Mouse (Mus musculus): ENCODE data around the gene Adamts4.
"Not testable (repeated sequence)": the region's sequence is repeated elsewhere in the genome, so short reads cannot be mapped to it uniquely, and the experiment has no call there.

The Adamts4 gene

GRCm38 (mm10) chr1:171231844-171232243 is 18.4 kb upstream of the Adamts4 start:
- peak; percentile 82 for DNase-seq

GRCm38 (mm10) chr1:171232348-171232747 is 17.9 kb upstream of the Adamts4 start:
- DNase-seq = peak; percentile 87

GRCm38 (mm10) chr1:171232800-171233730 is 17.2 kb upstream of the Adamts4 start:
- DNase-seq = no peak

DNA sequence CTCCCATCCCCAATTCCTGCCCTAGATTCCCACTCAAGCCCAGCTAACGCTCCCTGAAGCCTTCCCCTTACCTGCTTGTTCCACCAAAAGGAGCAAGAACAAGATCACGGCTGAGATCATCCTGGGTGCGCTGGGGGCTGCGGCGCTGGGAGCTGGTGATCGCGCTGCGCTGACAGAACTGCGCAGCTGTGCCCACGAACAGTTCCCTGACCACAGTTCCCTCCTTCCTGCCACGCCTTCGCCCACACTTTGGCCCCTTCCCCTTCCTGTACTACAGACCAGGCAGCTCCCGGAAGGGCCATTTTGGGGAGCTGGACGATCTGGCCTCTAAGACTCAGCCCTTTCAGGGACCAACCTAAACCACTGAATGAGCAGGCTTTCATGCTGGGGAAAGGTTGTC is 16.1 kb upstream of the Adamts4 start, which contains the start of gene Fcer1g:
TSS of gene Fcer1g (minus strand) at position 240 of the 400 bp plus-strand sequence.
- DNase-seq = peak; percentile 97

DNA sequence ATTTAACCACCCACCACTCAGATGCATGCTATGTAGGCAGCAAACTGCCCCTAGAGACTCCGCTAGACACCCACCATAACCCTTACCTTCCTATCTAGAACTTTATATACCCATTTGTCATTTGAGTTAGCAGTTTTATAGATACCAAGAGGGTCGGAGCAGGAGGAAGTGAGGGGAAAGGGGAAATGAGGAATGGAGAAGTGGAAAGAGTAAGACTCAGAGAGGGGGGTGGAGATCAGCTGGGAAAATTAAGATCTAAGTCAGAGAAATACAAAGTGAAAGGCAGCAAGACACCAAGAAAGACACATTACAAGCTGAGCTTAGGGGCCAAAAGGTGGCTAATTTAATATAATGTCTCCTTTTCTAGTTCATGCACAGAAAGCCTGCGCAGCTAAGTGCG is 15.7 kb upstream of the Adamts4 start:
- DNase-seq = no peak

GRCm38 (mm10) chr1:171235791-171236190 is 14.4 kb upstream of the Adamts4 start:
- peak; percentile 93 for DNase-seq

GRCm38 (mm10) chr1:171237438-171237837 is 12.8 kb upstream of the Adamts4 start:
- no peak for DNase-seq

DNA sequence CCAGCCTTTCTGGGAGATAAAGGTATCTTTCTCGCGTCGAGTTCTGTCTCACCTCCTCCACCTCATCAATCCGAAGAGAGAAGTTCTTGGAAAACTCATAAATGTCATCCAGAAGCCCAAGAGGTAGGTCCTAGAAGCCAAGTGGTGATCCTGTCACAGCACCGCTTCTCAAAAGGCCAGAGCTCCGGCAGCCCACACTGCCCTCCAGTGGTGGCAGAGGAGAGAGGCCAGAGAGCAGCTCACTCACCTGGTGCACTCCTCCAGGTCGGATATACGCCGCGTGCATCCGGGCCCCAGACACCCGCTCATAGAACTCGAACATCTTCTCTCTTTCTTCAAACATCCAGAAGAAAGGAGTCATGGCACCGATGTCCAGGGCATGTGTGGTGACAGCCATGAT is 11.8 kb upstream of the Adamts4 start:
- peak; percentile 91 for DNase-seq

DNA sequence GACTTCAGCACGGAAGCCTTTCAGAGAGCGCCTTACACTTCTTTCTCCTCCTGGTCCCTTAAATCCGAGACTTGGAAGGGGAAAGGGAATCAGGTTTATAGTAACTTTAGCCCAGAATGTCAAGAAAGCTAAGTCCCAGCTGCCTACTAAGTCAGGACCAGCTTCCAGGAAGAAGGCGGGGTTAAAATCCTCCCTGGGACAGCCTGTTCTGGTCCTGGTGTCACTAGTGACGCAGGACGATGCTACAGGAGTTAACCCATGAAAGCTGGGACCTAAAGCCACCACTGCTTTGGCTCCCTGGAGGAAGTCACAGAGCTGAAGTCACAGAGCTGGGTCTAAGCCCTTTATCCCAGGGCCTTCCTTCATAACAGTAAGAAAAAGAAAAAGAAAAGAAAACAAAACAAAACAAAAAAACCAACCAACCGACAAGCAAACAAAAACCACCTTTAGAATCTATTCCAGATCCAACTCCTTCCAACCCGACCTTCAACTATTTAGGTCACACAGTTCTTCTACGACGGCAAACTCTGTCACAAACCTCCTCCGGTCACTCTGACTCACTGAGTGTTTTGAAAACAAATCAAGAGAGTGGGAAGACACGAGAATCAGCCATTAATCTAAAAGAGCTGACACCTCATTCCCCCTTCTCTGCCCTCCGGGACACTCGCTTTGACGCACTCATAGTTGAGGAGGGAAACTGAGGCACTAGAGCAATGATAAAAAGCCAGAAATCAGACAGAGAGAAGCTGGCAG is 10.1 kb upstream of the Adamts4 start:
- peak; percentile 97 for DNase-seq

GRCm38 (mm10) chr1:171240911-171241310 is 9.3 kb upstream of the Adamts4 start:
- no peak for DNase-seq

GRCm38 (mm10) chr1:171241952-171242351 is 8.3 kb upstream of the Adamts4 start:
- not testable (repeated sequence) for DNase-seq

- no peak for DNase-seq
Measured at GRCm38 (mm10) chr1:171245353-171245752, 4.9 kb upstream of the Adamts4 start.

- DNase-seq = peak; percentile 99
Measured at GRCm38 (mm10) chr1:171246709-171247452, 3.3 kb upstream of the Adamts4 start.

DNA sequence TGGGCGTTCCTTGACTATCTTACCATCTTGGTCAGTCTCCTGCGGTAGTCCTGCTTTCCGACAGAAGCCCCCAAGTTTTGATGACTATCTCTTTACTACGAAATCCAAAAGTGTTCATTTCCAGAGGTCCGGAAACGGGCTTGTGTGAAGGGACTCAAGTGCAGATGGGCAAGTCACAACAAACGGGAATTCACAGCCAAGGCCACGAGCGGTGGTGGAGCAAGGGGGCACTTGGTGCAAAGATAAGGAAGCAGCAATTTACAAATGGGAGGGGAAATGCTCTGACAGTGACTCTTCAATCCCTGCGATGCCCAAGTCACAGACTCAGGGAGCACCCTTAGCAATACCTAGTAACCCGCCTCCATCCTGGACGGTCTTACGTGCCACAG is 2.8 kb upstream of the Adamts4 start:
- no peak for DNase-seq

GRCm38 (mm10) chr1:171247916-171248315 is 2.3 kb upstream of the Adamts4 start:
- DNase-seq = peak; percentile 95

- peak; percentile 92 for DNase-seq
Measured at GRCm38 (mm10) chr1:171248386-171249226, 1.6 kb upstream of the Adamts4 start.

GRCm38 (mm10) chr1:171250680-171251593 is 716 bp downstream of the Adamts4 start, which contains the start of gene Ndufs2:
TSS of gene Ndufs2 (minus strand) at chr1:171251388.
- DNase-seq = peak; percentile 96

- no peak for DNase-seq
Measured at GRCm38 (mm10) chr1:171251594-171252324, 1.5 kb downstream of the Adamts4 start.

GRCm38 (mm10) chr1:171252415-171252814 is 2.2 kb downstream of the Adamts4 start:
- no peak for DNase-seq
